In the genomic region with DNA sequence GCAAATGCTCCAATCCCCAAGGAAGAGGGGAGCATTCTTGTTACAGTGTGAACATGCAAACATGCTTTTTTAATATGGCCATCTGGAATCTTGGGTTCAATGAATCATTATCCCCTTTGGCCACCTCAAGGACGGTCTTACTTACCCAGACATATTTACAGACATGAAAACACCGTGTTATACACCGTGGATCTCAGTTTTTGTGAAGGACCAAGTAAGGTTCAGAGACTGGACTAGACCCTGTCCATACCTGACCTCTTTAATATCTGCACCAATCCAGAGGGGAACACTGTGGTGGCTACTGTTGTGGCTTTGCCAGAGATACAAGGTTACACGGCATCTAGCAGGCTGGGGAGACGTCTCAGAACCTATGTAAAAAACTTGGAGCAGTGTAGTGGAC, we compare ENCODE assay signal across 21 mouse cellular contexts. TPM values are rescaled to one million over a fixed set of nuclear protein-coding genes. Genes with fewer than 3 reads are reported as not detected.
DNase-seq lines count a peak whose midpoint lies in the region; ATAC-seq and TF ChIP-seq lines count a peak whose summit lies in the region.
"Had no signal": no experiment of that assay in that cellular context is flagged by ENCODE, and none has a peak within 500 bp of the region (broad histone marks: within the 10 kb centered on the region; RNA-seq: fewer than 3 reads in every experiment).

No protein-coding gene starts in this region.

- H3K4me3 ChIP-seq in heart, adult 2 months = no peak overlapping the region; the same call in 1 of the 2 replicates
- H3K4me3 ChIP-seq in liver, embryonic 13.5 days (replicated peaks) = no peak overlapping the region
- H3K4me3 ChIP-seq in liver, embryonic 16.5 days (ENCODE audit: low read depth, low read length) = no peak overlapping the region
- no peak overlapping the region for H3K4me3 ChIP-seq in lung, postnatal 0 days (ENCODE audit: low read depth, low read length)
- H3K4me3 ChIP-seq: embryonic facial prominence, embryonic 13.5 days; forebrain, embryonic 10.5 days; heart, embryonic 15.5 days; hindbrain, embryonic 15.5 days had no signal

- H3K27ac ChIP-seq in heart, adult 2 months = peak overlapping the region; percentile 98
- peak overlapping the region; percentile 98 for H3K27ac ChIP-seq in liver, embryonic 13.5 days
- H3K27ac ChIP-seq in liver, embryonic 16.5 days (ENCODE audit: low read length) = peak overlapping the region; percentile 96
- no peak overlapping the region for H3K27ac ChIP-seq in lung, postnatal 0 days (ENCODE audit: low read length)
- H3K27ac ChIP-seq: embryonic facial prominence, embryonic 13.5 days; forebrain, embryonic 10.5 days; heart, embryonic 15.5 days; hindbrain, embryonic 15.5 days had no signal

- TF ChIP-seq POLR2A in heart, adult 2 months (IDR thresholded peaks at IDR 0.05; ENCODE audit: insufficient read depth, low read depth, low read length) = no peak

- 85% methylated on average over 5 of the region's 5 CpGs for WGBS in heart, adult 2 months
- 87% methylated on average over 5 of the region's 5 CpGs for WGBS in liver, embryonic 13.5 days (ENCODE audit: insufficient replicate concordance)
- WGBS in liver, embryonic 16.5 days (ENCODE audit: insufficient replicate concordance) = 89% methylated on average over 5 of the region's 5 CpGs
- WGBS in lung, postnatal 0 days = 90% methylated on average over 5 of the region's 5 CpGs

- ATAC-seq in liver, embryonic 13.5 days (ENCODE audit: low read depth) = no peak
- no peak for ATAC-seq in liver, embryonic 16.5 days (ENCODE audit: low read depth)
- ATAC-seq in lung, postnatal 0 days = no peak
- ATAC-seq: CD4-positive, CD25-positive, alpha-beta regulatory T cell, adult 4 months; forebrain, embryonic 14.5 days; inflammation-experienced regulatory T-cells, adult 6 months had no signal

- H3K4me1 ChIP-seq in heart, adult 2 months (ENCODE audit: control insufficient read depth, insufficient read depth, low read length) = peaks cover 28% of the 10 kb centered on the region
- peaks cover 92% of the 10 kb centered on the region for H3K4me1 ChIP-seq in liver, embryonic 13.5 days (replicated peaks)
- H3K4me1 ChIP-seq in liver, embryonic 16.5 days (ENCODE audit: control insufficient read depth, low read depth, low read length) = peaks cover 78% of the 10 kb centered on the region
- H3K4me1 ChIP-seq in lung, postnatal 0 days (ENCODE audit: insufficient read depth, low read depth, low read length) = peaks cover 14% of the 10 kb centered on the region; the same call in 1 of the 2 replicates

- peak; percentile 12 for DNase-seq in cerebellum, adult 8-10 months
- no peak for DNase-seq in cerebellum, adult 11 months
- DNase-seq in heart, adult 2 months = no peak
- no peak for DNase-seq in heart, postnatal 36 days
- no peak for DNase-seq in liver, embryonic 13.5 days
- no peak for DNase-seq in liver
- DNase-seq in lung, postnatal 0 days (ENCODE audit: low spot score) = no peak
- DNase-seq: adrenal gland, postnatal 14 days; B cell, adult 2 months; heart, adult 18-20 months; heart, postnatal 14 days had no signal

- H3K9ac ChIP-seq in heart, adult 2 months (ENCODE audit: low read depth, low read length) = no peak overlapping the region
- H3K9ac ChIP-seq in liver, embryonic 13.5 days = peak overlapping the region; percentile 96; the same call in 1 of the 2 replicates
- no peak overlapping the region for H3K9ac ChIP-seq in liver, embryonic 16.5 days (ENCODE audit: low read depth, low read length)
- no peak overlapping the region for H3K9ac ChIP-seq in lung, postnatal 0 days (replicated peaks; ENCODE audit: low read depth)
- H3K9ac ChIP-seq: embryonic facial prominence, embryonic 13.5 days; heart, embryonic 15.5 days; hindbrain, embryonic 15.5 days had no signal

- peaks cover 2% of the 10 kb centered on the region; the same call in 1 of the 2 replicates for H3K79me2 ChIP-seq in heart, adult 2 months (replicated peaks; ENCODE audit: control insufficient read depth, insufficient read depth, low read length)

- H3K36me3 ChIP-seq in heart, adult 2 months (ENCODE audit: control insufficient read depth, insufficient read depth, low read length) = peaks cover 8% of the 10 kb centered on the region
- peaks cover 53% of the 10 kb centered on the region for H3K36me3 ChIP-seq in liver, embryonic 13.5 days
- H3K36me3 ChIP-seq in liver, embryonic 16.5 days (ENCODE audit: control insufficient read depth, insufficient read depth) = peaks cover 13% of the 10 kb centered on the region
- H3K36me3 ChIP-seq in lung, postnatal 0 days (ENCODE audit: insufficient read depth, low read length) = no peaks in the 10 kb centered on the region
- H3K36me3 ChIP-seq: embryonic facial prominence, embryonic 13.5 days; forebrain, embryonic 10.5 days; heart, embryonic 15.5 days; hindbrain, embryonic 15.5 days had no signal

- no peaks in the 10 kb centered on the region for H3K9me3 ChIP-seq in liver, embryonic 13.5 days (replicated peaks)
- H3K9me3 ChIP-seq in liver, embryonic 16.5 days (replicated peaks; ENCODE audit: control insufficient read depth, low read length) = no peaks in the 10 kb centered on the region
- H3K9me3 ChIP-seq in lung, postnatal 0 days (ENCODE audit: low read length) = no peaks in the 10 kb centered on the region
- H3K9me3 ChIP-seq: embryonic facial prominence, embryonic 13.5 days; forebrain, embryonic 10.5 days; heart, embryonic 15.5 days; hindbrain, embryonic 15.5 days had no signal

- TF ChIP-seq CTCF in heart, adult 2 months (IDR thresholded peaks at IDR 0.05) = no peak
- TF ChIP-seq CTCF in lung, postnatal 0 days (IDR thresholded peaks at IDR 0.05) = no peak

- intact Hi-C loops in heart, adult 2 months (cut with DNase I) = loop anchor here (5.0 kb wide), 1 partner anchor 84 kb away; no protein-coding TSS in a partner anchor
- intact Hi-C loops in heart, postnatal 36 days (cut with DNase I) = loop anchor here (5.0 kb wide), 2 partner anchors 101 to 141 kb away; no protein-coding TSS in a partner anchor

- TF ChIP-seq EP300 in heart, adult 2 months (IDR thresholded peaks at IDR 0.05; ENCODE audit: insufficient read depth, low read depth, low read length) = no peak
- TF ChIP-seq EP300 in lung, postnatal 0 days (IDR thresholded peaks at IDR 0.05) = no peak

- peak overlapping the region; percentile 74 for H3K4me2 ChIP-seq in liver, embryonic 13.5 days
- no peak overlapping the region for H3K4me2 ChIP-seq in liver, embryonic 16.5 days (ENCODE audit: low read depth, low read length)
- no peak overlapping the region for H3K4me2 ChIP-seq in lung, postnatal 0 days (replicated peaks; ENCODE audit: low read depth, low read length)
- H3K4me2 ChIP-seq: embryonic facial prominence, embryonic 13.5 days; heart, embryonic 11.5 days; heart, embryonic 15.5 days; hindbrain, embryonic 15.5 days had no signal

- no peaks in the 10 kb centered on the region for H3K27me3 ChIP-seq in heart, adult 2 months (ENCODE audit: control insufficient read depth, insufficient read depth, low read length)
- no peaks in the 10 kb centered on the region for H3K27me3 ChIP-seq in liver, embryonic 13.5 days
- H3K27me3 ChIP-seq in liver, embryonic 16.5 days (ENCODE audit: control insufficient read depth, insufficient read depth, low read depth, low read length) = no peaks in the 10 kb centered on the region
- H3K27me3 ChIP-seq in lung, postnatal 0 days (replicated peaks; ENCODE audit: insufficient read depth, low read length) = no peaks in the 10 kb centered on the region
- H3K27me3 ChIP-seq: heart, embryonic 15.5 days; hindbrain, embryonic 15.5 days had no signal

RNA-seq across cellular contexts. Expression of a gene that starts 4.3 kb away (rescaled TPM):
- 100 to 1,000 TPM in 1 of 2 experiments, 10 to 100 TPM in 1; 88.7 to 102 TPM for total RNA-seq in heart, adult 2 months (2021)
- 146 and 188 TPM in 2 replicates for polyA plus RNA-seq in heart, adult 2 months (2012; rRNA removed)
- total RNA-seq in heart, postnatal 36 days (2021) = 100 to 1,000 TPM; 113 to 133 TPM
- polyA plus RNA-seq in liver, embryonic 13.5 days (2015; fragmentation: Nextera tagmentation; extraction: Ambion mirVana) = 66.8 and 68.8 TPM in 2 replicates
- 62.3 and 62.4 TPM in 2 replicates for polyA plus RNA-seq in liver, embryonic 16.5 days (2015; fragmentation: Nextera tagmentation; extraction: Ambion mirVana)
- 123 and 131 TPM in 2 replicates for polyA plus RNA-seq in lung, postnatal 0 days (2015; fragmentation: Nextera tagmentation; extraction: Ambion mirVana)
- total RNA-seq: MEL had no signal
